Mouse (Mus musculus) C2C12 (cell line): Measurements from ENCODE around the gene Cib4. TPM values are rescaled to one million over a fixed set of nuclear protein-coding genes. Genes with fewer than 3 reads are reported as not detected.

ENCODE experiments used
- H3K27me3 ChIP-seq: one replicate; pipeline ENCODE4 v1.6.1; 2011; ENCODE audit not compliant: control insufficient read depth, insufficient read depth, insufficient read length
- H3K36me3 ChIP-seq: one replicate; pipeline ENCODE4 v1.6.1; 2011; ENCODE audit not compliant: control insufficient read depth, insufficient read depth
- H3K4me3 ChIP-seq: one replicate; pipeline ENCODE4 v1.5.1; 2011; ENCODE audit warnings: mild to moderate bottlenecking, control low read depth; ENCODE audit not compliant: poor library complexity, insufficient read depth, severe bottlenecking
- H3K79me2 ChIP-seq: one replicate; pipeline ENCODE4 v1.6.1; 2011; ENCODE audit not compliant: control insufficient read depth, insufficient read depth
- H3K79me3 ChIP-seq: one replicate; pipeline ENCODE4 v1.6.1; 2011; ENCODE audit warnings: low read depth, control low read depth
- H3ac ChIP-seq: one replicate; pipeline ENCODE3; 2011; ENCODE audit warnings: low read depth; ENCODE audit not compliant: control insufficient read depth, insufficient read length
- CEBPB ChIP-seq: IDR thresholded peaks from one replicate; pipeline ENCODE4 v1.6.1; 2011; ENCODE audit warnings: low read depth, mild to moderate bottlenecking, control low read depth, moderate library complexity
- CTCF ChIP-seq: IDR thresholded peaks from one replicate; pipeline ENCODE4 v1.5.1; 2011; ENCODE audit not compliant: control insufficient read depth, insufficient read depth, insufficient read length
- FOSL1 ChIP-seq: IDR thresholded peaks from one replicate; pipeline ENCODE4 v1.8.0; 2011; ENCODE audit warnings: mild to moderate bottlenecking, low read length; ENCODE audit not compliant: poor library complexity, insufficient read depth, severe bottlenecking
- MAX ChIP-seq: IDR thresholded peaks from one replicate; pipeline ENCODE4 v1.6.1; 2011; ENCODE audit warnings: mild to moderate bottlenecking, control low read depth
- MYOD1 ChIP-seq: IDR thresholded peaks from one replicate; pipeline ENCODE4 v1.6.1; 2011; ENCODE audit warnings: low read depth; ENCODE audit not compliant: control insufficient read depth, insufficient read length
- MYOG ChIP-seq: IDR thresholded peaks from one replicate; pipeline ENCODE4 v1.6.1; 2011; ENCODE audit not compliant: control insufficient read depth, insufficient read length; ENCODE audit errors: extremely low read depth
- USF1 ChIP-seq: IDR thresholded peaks from one replicate; pipeline ENCODE4 v1.6.1; 2011; ENCODE audit warnings: low read depth, mild to moderate bottlenecking, control low read depth, moderate library complexity
- polyA plus RNA-seq: library from polyadenylated mRNA; unstranded; fragments of >200 nt; fragmentation: generic; extraction: Trizol; gene quantifications from one replicate; pipeline ENCODE4 v1.2.1, GENCODE M21; 2012; ENCODE audit warnings: missing spikeins

Gene Cib4
- polyA plus RNA-seq, 1 experiment = not detected

GRCm38 (mm10) chr5:30591786-30592185 is 46.1 kb upstream of the Cib4 start:
- H3K36me3 ChIP-seq = no peaks in the 10 kb centered on the region
- peaks cover 58% of the 10 kb centered on the region for H3K27me3 ChIP-seq
- no peak overlapping the region for H3ac ChIP-seq
- H3K79me3 ChIP-seq = no peaks in the 10 kb centered on the region
- TF ChIP-seq USF1 (no peak), CEBPB (no peak), CTCF (no peak), MYOG (no peak), MYOD1 (no peak), MAX (no peak), FOSL1 (no peak)
- no peak overlapping the region for H3K4me3 ChIP-seq
- no peaks in the 10 kb centered on the region for H3K79me2 ChIP-seq

DNA sequence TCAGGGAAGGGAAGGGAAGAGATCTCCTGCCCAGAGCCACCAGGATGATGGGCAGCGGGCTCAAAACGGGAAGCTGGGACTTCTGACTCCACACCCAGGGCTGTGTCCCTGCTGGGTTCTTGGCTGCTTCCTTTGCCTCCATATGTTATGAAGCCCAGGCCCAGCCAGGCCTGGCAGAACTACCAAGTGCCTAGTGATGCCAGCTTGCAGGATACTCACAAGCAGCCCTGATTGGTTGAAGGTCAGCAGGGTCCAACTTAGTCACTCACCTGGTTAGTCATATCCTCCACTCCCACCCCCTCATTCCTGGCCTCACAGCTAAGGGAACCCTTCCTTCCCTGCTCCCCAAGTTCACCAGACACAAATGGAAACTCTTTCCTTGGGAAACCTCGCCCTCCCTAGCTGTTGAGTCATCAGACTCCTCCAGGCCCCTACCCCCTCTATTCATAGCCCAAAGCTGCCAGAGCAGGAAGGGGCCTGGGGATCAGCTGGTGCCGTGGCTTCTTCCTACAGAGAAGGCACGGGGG is 45.6 kb upstream of the Cib4 start:
- H3K79me3 ChIP-seq = no peaks in the 10 kb centered on the region
- no peak overlapping the region for H3K4me3 ChIP-seq
- TF ChIP-seq MYOD1 (no peak), USF1 (no peak), MYOG (no peak), FOSL1 (no peak), CEBPB (no peak), MAX (no peak), CTCF (no peak)
- no peaks in the 10 kb centered on the region for H3K36me3 ChIP-seq
- peaks cover 58% of the 10 kb centered on the region for H3K27me3 ChIP-seq
- no peaks in the 10 kb centered on the region for H3K79me2 ChIP-seq
- H3ac ChIP-seq = no peak overlapping the region

- Histone ChIP-seq H3K79me3 (no peaks in the 10 kb centered on the region), H3K79me2 (no peaks in the 10 kb centered on the region), H3K36me3 (no peaks in the 10 kb centered on the region), H3ac (no peak overlapping the region), H3K27me3 (peaks cover 59% of the 10 kb centered on the region), H3K4me3 (no peak overlapping the region)
- TF ChIP-seq MYOG (no peak), USF1 (no peak), CTCF (no peak), MYOD1 (no peak), FOSL1 (no peak), MAX (no peak), CEBPB (no peak)
Observed at GRCm38 (mm10) chr5:30590231-30590630, 44.6 kb upstream of the Cib4 start.

DNA sequence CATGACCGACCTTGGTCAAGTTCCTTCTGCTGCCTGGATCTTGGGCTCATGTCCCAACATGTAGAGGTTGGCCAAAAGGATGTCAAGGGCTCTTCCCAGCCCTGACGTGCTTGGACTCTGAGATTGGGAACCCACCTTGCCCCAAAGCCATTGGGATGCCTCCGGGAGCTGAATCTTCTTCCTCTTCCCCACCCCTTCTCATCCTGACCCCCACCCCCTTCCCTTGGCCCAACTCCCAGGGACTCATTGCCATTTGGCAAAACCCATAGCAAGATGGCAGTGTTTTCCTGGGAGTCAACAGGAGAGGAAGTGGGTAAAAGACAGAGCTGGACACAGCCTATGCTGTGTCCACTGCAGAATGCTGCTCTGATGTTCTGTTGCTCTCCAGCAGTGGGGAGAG is 43.9 kb upstream of the Cib4 start:
- TF ChIP-seq MYOD1 = no peak
- TF ChIP-seq USF1 = no peak
- no peak for TF ChIP-seq CEBPB
- no peak for TF ChIP-seq CTCF
- TF ChIP-seq MYOG = no peak
- TF ChIP-seq FOSL1 = no peak
- TF ChIP-seq MAX = no peak

GRCm38 (mm10) chr5:30589069-30589468 is 43.4 kb upstream of the Cib4 start:
- Histone ChIP-seq H3K4me3 (no peak overlapping the region), H3K79me3 (no peaks in the 10 kb centered on the region), H3K79me2 (no peaks in the 10 kb centered on the region), H3K27me3 (peaks cover 70% of the 10 kb centered on the region), H3K36me3 (no peaks in the 10 kb centered on the region), H3ac (no peak overlapping the region)
- TF ChIP-seq CEBPB = no peak
- no peak for TF ChIP-seq FOSL1
- TF ChIP-seq CTCF = no peak
- TF ChIP-seq MAX = no peak
- TF ChIP-seq MYOG = no peak
- TF ChIP-seq USF1 = no peak
- TF ChIP-seq MYOD1 = no peak

More for the DNA sequence above, 43.9 kb upstream of the Cib4 start:
- Histone ChIP-seq H3ac (no peak overlapping the region), H3K36me3 (no peaks in the 10 kb centered on the region), H3K27me3 (peaks cover 66% of the 10 kb centered on the region), H3K79me3 (no peaks in the 10 kb centered on the region), H3K79me2 (no peaks in the 10 kb centered on the region), H3K4me3 (no peak overlapping the region)
